Mouse (Mus musculus): ENCODE measurements at regions not wholly inside any gene's neighbourhood (a gene's known extent, or its start where the extent isn't known, plus 50 kb on each side); places are given as distances from the start of the nearest gene placed in this dataset.

DNA sequence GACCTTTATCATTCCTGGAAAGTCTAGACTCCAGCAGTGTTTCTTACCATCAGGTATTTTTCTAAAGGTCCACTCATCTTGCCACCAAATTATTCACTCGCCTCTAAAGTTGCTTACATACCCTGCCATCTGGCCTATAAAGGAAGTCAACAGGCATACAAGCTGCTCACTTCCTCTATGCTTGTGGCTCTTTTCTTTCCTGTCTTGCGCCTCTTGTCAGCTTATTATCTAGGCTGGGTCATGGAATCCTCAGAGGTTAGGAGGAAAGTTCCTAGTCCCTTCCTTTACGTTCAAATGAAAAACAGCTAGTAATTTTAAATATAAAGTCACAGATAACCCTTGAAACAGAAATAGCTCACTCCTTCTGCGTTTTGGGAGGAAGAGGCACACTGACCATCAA lies 97.9 kb downstream of the Lipi start:
- Histone ChIP-seq H3K4me1 (no peaks in the 10 kb centered on the region), H3K9me3 (no peaks in the 10 kb centered on the region), H3K4me3 (no peak overlapping the region), H3K27ac (no peak overlapping the region), H3K4me2 (replicated peaks) (no peak overlapping the region), H3K36me3 (no peaks in the 10 kb centered on the region), H3K9ac (no peak overlapping the region), H3K27me3 (replicated peaks) (no peaks in the 10 kb centered on the region)
- 81% methylated on average over 4 of the region's 4 CpGs for WGBS
- no peak for ATAC-seq (ENCODE audit: low FRiP score, low read depth)

DNA sequence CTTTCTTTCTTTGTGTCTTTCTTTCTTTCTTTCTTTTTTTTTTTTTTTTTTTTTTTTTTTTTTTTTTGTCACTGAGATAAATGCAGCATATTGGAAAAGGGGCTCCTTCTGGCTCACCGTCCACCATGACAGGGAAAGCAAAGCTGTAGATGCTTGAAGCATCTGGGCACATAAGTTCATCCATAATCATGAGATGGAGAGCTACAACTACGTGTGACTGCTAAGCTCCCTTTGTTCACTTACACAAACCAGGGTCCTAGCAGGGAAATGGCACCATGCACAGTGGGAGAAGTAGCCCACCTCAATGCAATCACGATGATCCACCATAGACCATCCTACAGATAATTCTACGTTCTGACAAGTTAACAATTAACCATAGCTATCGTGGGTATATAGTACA lies 102.0 kb downstream of the Lipi start:
- no peak for ATAC-seq (ENCODE audit: low FRiP score, low read depth)
- H3K4me1 ChIP-seq = no peaks in the 10 kb centered on the region
- no peak overlapping the region for H3K4me2 ChIP-seq (replicated peaks)
- no peaks in the 10 kb centered on the region for H3K36me3 ChIP-seq
- 83% methylated on average over 5 of the region's 5 CpGs for WGBS
- H3K9ac ChIP-seq = no peak overlapping the region
- no peak overlapping the region for H3K27ac ChIP-seq
- no peaks in the 10 kb centered on the region for H3K9me3 ChIP-seq
- no peak overlapping the region for H3K4me3 ChIP-seq
- no peaks in the 10 kb centered on the region for H3K27me3 ChIP-seq (replicated peaks)

DNA sequence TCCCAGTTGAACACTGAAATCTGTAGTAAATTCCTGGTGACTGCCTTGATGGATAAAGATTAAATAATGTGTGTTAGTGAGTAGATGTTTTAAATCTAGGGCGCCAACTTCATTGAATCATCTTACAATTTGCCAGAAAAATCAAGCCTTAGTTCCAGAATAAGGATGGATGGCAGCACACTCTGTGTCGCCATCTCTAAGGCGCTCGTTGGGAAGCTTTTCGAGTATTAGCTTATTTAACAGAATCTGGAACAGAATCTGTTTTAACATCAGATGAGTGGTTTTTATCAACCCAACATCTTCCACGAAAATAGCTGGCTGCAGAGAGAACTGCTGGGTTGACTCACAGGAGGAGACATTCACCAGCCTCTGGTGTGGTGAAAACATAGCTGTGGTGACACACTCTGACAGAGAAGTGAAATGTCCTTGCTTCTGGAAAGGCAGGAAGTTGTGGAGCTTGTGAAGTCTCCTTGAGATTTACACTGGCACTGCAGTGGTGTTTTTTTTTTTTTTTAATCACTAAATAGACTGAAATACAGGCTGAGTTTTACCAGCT lies 120.4 kb downstream of the Lipi start:
- Histone ChIP-seq H3K4me3 (no peak overlapping the region), H3K27ac (no peak overlapping the region), H3K27me3 (replicated peaks) (no peaks in the 10 kb centered on the region), H3K36me3 (no peaks in the 10 kb centered on the region), H3K4me2 (replicated peaks) (no peak overlapping the region), H3K9ac (no peak overlapping the region), H3K4me1 (no peaks in the 10 kb centered on the region), H3K9me3 (no peaks in the 10 kb centered on the region)
- WGBS = 89% methylated on average over 6 of the region's 6 CpGs
- no peak for ATAC-seq (ENCODE audit: low FRiP score, low read depth)

DNA sequence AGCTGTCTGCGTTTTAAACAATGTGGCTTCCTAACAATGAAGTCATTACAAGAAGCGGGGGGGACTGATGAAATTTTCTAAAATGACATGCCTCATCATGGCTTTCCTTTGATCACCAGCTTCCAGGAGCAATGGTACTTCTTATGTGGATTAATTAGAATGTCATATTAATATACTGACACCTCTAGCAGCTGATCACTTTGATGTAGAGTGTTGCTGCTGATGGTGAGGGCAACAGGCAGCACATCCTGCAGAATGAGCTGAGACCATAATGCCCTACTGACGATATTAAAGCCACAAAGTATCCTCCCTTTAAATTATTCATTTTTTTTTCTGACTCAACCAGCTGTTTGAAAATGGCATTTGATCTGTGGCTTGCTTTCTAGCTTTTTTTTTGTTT lies 123.7 kb downstream of the Lipi start:
- Histone ChIP-seq H3K27ac (no peak overlapping the region), H3K36me3 (no peaks in the 10 kb centered on the region), H3K4me3 (no peak overlapping the region), H3K4me2 (replicated peaks) (no peak overlapping the region), H3K4me1 (no peaks in the 10 kb centered on the region), H3K27me3 (replicated peaks) (no peaks in the 10 kb centered on the region), H3K9me3 (no peaks in the 10 kb centered on the region), H3K9ac (no peak overlapping the region)
- ATAC-seq (ENCODE audit: low FRiP score, low read depth) = no peak
- 84% methylated on average over 3 of the region's 3 CpGs for WGBS

DNA sequence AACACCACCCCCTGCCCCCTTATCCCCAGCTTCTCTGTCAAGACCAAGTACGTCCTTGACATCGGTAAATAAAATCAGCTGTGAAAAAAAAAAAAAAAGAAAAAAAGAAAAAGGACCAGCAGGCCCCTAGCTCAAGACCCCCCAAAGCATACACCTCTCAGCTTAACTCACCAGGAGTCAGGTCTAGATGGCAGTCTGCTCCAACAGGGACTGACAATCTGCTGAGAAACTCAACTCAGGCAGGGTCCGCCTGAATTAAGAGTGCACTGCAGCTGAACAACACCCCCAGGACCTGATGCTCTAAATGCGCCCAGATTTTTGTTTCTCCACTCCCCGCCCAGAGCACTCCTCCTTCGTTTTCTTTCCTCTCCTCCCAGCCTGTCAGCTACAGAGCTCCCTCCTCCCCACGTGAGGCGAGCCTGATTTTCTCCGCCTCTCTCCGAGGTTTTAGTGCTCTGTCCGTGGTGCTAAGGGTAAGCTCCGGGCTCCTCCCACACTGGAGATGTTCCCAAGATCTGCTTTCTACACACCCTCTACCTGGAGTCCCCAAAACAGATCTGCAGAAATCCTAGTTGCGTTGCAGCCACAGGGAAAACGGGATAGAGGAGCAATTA lies 138.9 kb downstream of the Lipi start:
- Histone ChIP-seq H3K9ac (no peak overlapping the region), H3K36me3 (no peaks in the 10 kb centered on the region), H3K27ac (no peak overlapping the region), H3K4me1 (peaks cover 5% of the 10 kb centered on the region; the same call in 1 of the 2 replicates), H3K4me2 (replicated peaks) (peak overlapping the region; percentile 61), H3K27me3 (replicated peaks) (no peaks in the 10 kb centered on the region), H3K9me3 (no peaks in the 10 kb centered on the region), H3K4me3 (peak overlapping the region; percentile 18; the same call in 1 of the 2 replicates)
- peak; percentile 29; the same call in 1 of the 2 replicates for ATAC-seq (ENCODE audit: low FRiP score, low read depth)
- 4% methylated on average over 14 of the region's 14 CpGs for WGBS

DNA sequence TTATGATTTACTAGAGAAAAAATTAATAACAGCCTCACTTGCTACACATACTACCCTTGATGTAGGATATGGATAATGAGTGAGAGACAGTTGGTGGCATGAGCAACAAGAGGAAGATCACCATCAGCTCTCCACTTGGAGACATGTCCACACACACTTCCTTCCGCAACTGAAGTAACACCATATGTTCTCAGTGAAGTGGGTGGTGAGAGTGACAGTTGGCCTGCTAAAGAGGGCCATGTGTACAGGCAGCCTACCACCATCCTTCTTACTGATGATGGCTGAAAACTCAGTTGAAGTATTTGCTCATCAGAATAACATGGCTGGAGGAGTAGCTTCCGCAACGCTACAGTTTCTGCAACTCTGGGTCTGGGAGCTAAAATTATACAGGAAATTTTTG lies 146.6 kb downstream of the Lipi start:
- no peak overlapping the region for H3K27ac ChIP-seq
- WGBS = 97% methylated on average over 3 of the region's 3 CpGs
- no peak overlapping the region for H3K4me2 ChIP-seq (replicated peaks)
- H3K4me3 ChIP-seq = no peak overlapping the region
- no peaks in the 10 kb centered on the region for H3K4me1 ChIP-seq
- H3K36me3 ChIP-seq = no peaks in the 10 kb centered on the region
- H3K9me3 ChIP-seq = no peaks in the 10 kb centered on the region
- no peak for ATAC-seq (ENCODE audit: low FRiP score, low read depth)
- H3K27me3 ChIP-seq (replicated peaks) = no peaks in the 10 kb centered on the region
- no peak overlapping the region for H3K9ac ChIP-seq

DNA sequence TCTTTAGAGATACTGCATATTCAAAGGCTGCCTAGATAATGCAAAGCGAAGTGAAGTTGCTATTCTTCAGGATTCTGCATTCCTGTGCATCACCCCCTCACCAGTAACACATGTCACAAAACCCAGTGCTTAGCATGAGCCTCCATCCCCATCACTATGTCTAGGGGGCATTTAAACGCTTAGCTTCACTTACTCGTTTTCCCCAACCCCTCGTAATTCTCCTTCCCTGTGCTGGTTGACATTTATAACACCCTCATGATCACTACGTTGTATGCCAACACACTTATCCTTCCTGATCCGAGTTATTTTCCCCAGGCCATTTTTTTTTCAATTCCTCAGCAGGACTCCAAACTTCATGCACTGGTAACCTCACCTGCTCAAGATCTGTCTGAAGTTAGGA lies 152.6 kb downstream of the Lipi start:
- WGBS = 36% methylated on average over 6 of the region's 6 CpGs
- no peak for ATAC-seq (ENCODE audit: low FRiP score, low read depth)
- no peaks in the 10 kb centered on the region for H3K4me1 ChIP-seq
- no peak overlapping the region for H3K4me3 ChIP-seq
- H3K4me2 ChIP-seq (replicated peaks) = no peak overlapping the region
- H3K9me3 ChIP-seq = no peaks in the 10 kb centered on the region
- H3K36me3 ChIP-seq = no peaks in the 10 kb centered on the region
- H3K9ac ChIP-seq = no peak overlapping the region
- H3K27ac ChIP-seq = no peak overlapping the region
- H3K27me3 ChIP-seq (replicated peaks) = no peaks in the 10 kb centered on the region

DNA sequence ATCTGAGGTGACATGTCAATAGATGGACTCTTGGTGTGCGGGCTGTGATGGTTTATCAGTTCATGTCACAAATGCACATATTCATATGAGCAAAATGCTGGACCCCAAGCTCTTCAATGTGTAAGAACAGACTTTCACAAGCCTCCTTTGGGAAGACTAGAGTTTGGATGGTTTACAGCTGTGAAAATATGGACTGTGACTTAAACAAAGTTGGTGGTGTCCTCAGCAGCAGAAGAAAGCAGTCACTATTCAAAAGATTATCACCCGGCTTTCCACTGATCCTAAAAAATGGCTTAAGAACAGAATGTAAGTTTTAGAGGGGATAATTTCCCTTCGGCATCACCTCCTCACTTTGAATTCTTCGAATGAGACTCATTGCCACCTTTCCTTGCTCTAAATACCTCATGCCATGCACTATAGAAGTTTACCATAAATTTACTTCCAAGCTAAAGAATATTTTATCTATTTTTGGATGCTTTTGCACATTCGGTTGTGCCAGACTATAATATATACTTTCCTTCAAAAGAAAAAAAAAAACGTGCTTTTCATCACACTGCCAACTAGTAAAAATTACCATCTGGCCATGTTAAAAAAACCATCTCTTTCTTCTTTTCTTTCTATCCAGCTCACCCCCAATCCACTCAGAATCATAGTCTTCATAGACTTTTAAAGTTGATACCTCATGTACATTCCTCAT lies 201.2 kb downstream of the Lipi start:
- Histone ChIP-seq H3K27me3 (replicated peaks) (no peaks in the 10 kb centered on the region), H3K4me3 (no peak overlapping the region), H3K4me1 (no peaks in the 10 kb centered on the region), H3K9me3 (no peaks in the 10 kb centered on the region), H3K4me2 (replicated peaks) (no peak overlapping the region), H3K36me3 (no peaks in the 10 kb centered on the region), H3K27ac (no peak overlapping the region), H3K9ac (no peak overlapping the region)
- WGBS = 81% methylated on average over 6 of the region's 6 CpGs
- no peak for ATAC-seq (ENCODE audit: low FRiP score, low read depth)

DNA sequence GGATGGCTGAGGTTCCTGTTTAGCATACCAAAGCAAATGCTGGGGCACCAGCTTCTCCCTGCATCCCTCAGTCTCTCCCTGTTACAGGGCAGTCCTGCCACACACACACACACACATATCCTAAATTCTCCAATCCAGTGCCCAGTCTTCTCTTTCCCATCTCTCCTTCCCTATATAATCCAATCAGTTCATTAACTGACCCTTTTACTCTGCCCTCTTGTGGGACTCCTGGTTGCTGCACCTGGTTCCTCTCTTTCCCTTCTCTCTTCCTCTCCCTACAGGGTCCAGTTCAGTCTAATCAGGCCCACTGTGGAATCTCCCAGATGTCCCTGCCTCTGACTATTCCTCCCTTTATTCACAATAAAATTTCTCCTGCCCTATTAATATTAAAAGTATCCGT lies 204.7 kb downstream of the Lipi start:
- Histone ChIP-seq H3K4me2 (replicated peaks) (no peak overlapping the region), H3K4me3 (no peak overlapping the region), H3K4me1 (no peaks in the 10 kb centered on the region), H3K27ac (no peak overlapping the region), H3K36me3 (no peaks in the 10 kb centered on the region), H3K27me3 (replicated peaks) (no peaks in the 10 kb centered on the region), H3K9ac (no peak overlapping the region), H3K9me3 (no peaks in the 10 kb centered on the region)
- 61% methylated on average over 1 of the region's 1 CpGs for whole genome bisulfite sequencing
- no peak for ATAC-seq (ENCODE audit: low FRiP score, low read depth)

DNA sequence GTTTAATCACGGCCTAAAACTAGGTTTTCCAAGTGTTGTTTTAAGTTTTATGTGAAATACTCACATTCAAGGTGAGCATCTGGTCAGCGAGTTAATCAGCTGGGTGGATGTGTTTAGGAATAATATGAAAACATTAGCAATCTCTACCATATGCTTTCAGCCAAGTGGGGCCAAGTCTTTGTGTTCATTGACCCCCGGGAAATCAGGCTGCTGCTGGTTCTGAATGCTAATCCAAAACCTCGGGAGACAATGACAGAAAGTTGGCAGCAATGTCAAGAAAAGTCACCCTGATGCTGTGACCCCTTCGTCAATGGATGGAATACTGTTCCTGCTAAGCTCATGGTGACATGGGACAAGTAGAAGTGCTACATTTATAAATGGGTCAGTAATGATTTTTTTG lies 216.2 kb downstream of the Lipi start:
- Histone ChIP-seq H3K27ac (no peak overlapping the region), H3K9ac (no peak overlapping the region), H3K27me3 (replicated peaks) (no peaks in the 10 kb centered on the region), H3K4me1 (no peaks in the 10 kb centered on the region), H3K36me3 (no peaks in the 10 kb centered on the region), H3K4me3 (no peak overlapping the region), H3K9me3 (no peaks in the 10 kb centered on the region), H3K4me2 (replicated peaks) (no peak overlapping the region)
- ATAC-seq (ENCODE audit: low FRiP score, low read depth) = no peak
- WGBS = 77% methylated on average over 5 of the region's 5 CpGs

DNA sequence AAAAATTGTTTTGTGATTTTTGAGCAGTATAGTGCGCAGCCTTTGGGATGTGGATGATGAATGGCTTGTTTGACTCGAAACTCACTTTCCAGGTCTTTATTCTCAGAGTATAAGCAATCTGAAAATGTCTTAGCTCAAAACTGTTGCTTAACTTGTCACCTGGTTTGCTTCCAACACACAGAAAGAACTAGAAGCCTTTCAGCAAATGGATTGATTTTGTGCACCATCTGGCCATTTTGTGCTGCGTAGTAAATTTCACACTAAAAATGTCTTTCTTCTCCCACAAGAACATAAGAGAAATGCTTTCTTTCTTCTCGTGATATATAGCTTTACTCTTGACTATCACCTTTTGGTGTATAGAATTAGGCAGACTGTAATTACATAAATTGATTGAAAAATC lies 219.1 kb downstream of the Lipi start:
- ATAC-seq (ENCODE audit: low FRiP score, low read depth) = no peak
- Histone ChIP-seq H3K36me3 (no peaks in the 10 kb centered on the region), H3K4me1 (no peaks in the 10 kb centered on the region), H3K4me3 (no peak overlapping the region), H3K27ac (no peak overlapping the region), H3K4me2 (replicated peaks) (no peak overlapping the region), H3K27me3 (replicated peaks) (no peaks in the 10 kb centered on the region), H3K9me3 (no peaks in the 10 kb centered on the region), H3K9ac (no peak overlapping the region)
- 84% methylated on average over 4 of the region's 4 CpGs for WGBS

DNA sequence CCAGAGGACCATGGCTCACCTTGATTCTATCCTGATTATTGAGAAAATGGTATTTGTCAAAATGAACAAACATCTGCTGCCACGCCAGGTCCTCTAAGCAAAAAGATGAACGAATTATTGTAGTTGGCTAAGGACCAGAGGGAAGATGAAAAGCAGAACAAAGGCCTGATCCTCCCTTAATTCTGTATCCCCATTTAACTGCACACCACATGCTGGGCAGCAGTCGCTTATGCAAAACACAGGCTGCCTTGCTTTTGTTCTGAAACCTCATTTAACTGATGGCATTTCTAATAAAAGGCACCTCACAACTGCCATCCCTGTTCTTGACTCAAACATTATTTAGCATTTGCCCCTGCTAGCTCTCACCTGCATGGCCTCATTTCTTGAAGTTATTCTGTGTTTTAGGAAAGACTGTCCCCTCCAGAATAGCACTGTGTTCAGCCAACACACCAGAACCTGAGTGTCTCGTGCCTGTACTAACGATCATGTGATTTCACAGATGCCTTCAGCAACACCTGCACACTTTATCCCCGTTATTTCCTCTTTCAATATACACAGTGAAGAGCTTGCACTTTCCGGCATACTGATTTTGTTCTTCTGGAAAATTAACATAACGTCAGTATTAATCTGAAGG lies 220.4 kb downstream of the Lipi start:
- H3K9ac ChIP-seq = no peak overlapping the region
- H3K27ac ChIP-seq = no peak overlapping the region
- no peak overlapping the region for H3K4me3 ChIP-seq
- H3K9me3 ChIP-seq = no peaks in the 10 kb centered on the region
- no peaks in the 10 kb centered on the region for H3K27me3 ChIP-seq (replicated peaks)
- no peak overlapping the region for H3K4me2 ChIP-seq (replicated peaks)
- H3K4me1 ChIP-seq = no peaks in the 10 kb centered on the region
- H3K36me3 ChIP-seq = no peaks in the 10 kb centered on the region
- WGBS = 38% methylated on average over 8 of the region's 8 CpGs
- peak; percentile 65; the same call in 1 of the 2 replicates for ATAC-seq (ENCODE audit: low FRiP score, low read depth)
